Mouse (Mus musculus) lung, postnatal 10 days (tissue): ENCODE data around the gene Ctps2.

ENCODE experiments used
- DNase-seq: peaks from one replicate; pipeline ENCODE4 v3.0.0; 2021

The Ctps2 gene

DNA sequence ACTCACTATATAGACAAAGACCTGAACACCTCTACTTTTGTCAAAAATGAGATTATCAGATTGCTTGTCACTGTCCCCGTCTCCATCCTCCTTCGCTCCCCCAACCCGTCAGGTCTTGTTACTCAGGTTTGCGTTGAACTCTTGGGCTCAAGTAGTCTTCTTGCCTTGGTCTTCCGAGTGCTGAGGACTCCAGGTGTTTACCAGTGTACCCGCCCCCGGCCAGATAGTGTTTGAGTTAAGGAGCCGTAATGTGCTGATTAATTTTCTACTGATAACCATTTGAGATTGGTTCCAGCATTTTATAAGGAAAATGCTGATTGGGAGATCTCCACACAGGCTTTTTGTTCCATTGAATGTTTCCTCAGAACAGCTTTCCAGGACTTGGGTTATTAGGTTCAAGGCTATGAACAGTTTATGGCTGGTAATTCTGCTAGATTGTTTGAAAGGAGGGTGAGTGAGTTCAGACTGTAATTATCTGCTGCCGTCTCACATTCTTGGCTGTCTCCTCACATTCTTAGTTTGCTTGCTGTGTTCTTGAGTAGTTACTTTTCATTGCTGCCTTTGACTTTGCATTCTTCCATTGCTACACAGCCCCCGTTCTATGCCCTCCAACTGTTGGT, 85.9 kb downstream of the Ctps2 start:
- DNase-seq = no peak

DNA sequence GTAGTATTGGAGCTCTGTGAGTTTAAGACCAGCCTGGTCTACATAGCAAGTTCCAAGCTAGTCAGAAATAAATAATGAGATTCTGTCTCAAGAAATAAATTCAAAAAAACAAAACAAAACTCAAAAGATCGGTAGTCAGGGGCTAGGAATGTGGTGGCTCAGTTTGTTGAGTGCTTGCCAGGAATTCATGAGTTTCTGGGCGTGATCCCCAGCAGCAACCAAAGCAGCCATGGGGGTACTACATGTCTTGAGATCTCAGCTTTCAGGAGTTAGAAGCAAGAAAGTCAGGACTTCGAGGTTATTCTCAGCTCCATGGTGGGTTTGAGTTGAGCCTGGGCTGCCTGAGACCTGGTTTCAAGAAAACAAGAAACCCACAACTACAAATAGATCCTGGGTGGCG, 90.4 kb downstream of the Ctps2 start:
- peak; percentile 25 for DNase-seq

DNA sequence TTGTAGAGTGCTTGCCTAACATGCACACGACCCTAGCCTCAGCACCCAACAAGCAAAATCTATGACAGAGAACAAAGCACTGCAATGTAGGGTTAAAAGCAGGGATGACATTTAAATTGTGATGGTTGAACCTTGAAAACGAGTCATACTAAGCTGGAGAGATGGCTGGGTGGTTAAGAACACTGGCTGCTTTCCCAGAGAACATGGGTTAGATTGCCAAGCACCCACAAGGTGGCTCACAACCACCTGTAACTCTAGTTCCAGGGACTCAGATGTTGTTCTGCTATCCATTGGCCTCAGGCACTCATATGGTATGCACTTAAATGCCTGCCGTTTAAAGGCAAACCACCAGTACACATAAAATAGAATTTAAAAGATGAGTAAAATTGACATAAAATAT, 91.1 kb downstream of the Ctps2 start:
- no peak for DNase-seq

DNA sequence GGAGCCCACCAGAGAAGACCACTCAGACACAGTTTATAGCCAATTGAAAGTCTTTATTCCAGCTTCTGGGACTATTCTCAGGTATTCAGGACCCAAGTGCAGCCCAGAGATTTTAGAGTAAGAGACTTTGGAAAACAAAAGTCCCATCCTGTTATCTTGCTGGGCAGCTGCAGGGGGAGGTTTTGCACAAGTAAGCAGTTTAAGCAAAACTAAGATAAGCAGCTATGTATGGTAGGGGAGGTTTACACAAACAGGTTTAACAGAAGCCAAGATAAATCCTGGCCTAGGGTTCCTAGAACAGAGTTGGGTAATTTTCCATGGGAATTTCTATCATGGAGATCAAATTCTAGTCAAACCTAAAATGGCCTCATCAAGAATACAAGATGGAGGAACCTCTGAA, 126.8 kb downstream of the Ctps2 start:
- DNase-seq = no peak

DNA sequence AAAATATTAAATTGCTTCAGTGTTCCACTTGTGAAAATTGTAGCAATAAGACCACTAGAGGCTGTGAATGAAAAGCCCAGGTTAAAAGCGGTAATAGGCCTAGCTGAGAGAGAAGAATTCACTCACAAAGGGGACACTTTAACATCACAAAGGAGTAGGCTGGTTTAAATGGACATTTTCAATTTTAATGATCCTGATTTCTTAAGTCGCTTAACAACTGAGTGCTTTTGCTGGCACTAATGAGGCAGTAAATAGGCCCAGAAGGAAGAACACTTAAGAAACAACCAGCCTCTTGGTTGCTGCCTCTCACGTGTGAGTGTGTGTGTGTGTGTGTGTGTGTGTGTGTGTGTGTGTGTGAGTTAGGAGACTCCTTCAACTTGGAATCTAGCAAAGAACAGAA, 137.7 kb downstream of the Ctps2 start:
- DNase-seq = no peak

DNA sequence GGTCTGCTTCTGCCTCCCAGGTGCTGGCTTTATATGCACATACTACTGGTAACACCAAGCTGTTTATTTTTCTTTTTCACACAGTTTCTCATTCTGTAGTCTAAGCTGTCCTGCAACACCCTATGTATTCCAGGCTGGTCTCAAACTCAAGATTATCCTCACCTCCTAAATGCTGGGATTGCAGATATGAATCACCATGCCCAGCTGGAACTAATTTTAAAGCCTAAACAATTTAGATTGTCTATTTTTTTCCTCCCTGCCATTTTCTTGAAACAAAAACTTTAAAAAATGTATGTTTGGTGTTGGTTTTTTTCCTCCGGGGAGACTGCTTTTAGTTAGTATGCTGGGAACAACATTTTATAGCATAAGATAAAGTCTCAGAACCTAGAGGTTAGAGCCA, 141.7 kb downstream of the Ctps2 start:
- DNase-seq = no peak

DNA sequence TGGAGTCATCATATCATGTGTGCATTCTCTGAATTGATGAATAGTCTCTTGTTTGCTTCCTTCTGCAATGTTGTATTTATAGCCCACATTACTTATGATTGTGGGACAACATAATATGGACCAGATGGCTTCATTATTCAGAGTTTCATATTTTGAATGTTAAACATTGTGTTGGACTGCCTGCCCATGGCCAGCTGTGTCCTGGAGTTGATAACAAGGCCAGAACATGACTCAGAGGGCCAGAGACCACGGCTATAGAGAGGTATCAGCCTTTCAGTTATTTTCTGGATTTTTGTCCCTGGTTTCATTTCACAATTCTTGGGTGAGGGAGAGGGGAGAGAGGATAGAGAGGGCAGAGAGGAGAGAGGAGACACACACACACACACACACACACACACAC, 162.9 kb downstream of the Ctps2 start:
- no peak for DNase-seq
